9 mouse cellular contexts compared by ENCODE assay signal in the genomic region with DNA sequence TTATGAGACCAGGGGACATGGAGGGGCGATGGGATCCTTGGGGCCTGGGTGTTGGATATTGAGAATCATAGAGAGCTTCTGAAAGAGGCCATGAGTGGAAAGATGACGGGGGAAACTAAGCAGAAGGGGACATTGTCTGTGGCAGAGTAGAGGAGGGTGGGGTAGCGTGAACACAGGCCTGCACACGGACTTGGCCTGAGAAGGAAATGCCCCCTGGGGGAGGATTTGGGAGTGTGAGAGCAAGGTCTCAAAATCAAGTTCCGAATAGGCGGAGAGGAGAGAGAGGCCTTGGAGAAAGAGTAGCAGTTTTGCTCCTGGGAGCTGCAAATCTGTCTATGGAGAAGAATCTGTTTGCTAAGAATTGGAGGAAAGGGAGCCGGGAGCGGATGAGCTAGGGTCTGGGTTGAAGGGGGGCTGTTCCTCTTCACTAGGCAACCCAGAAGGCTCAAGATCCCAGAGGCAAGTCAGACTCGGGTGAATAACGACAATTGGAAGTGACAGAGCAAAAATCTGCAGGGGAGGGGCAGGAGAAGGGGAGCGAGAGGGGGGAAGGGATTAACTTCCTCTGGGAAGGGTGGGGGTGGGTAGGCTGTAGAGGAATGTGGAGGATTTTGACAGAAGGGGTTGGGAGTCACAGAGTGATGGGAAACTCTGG. TPM values are rescaled to one million over a fixed set of nuclear protein-coding genes. Genes with fewer than 3 reads are reported as not detected.
DNase-seq lines count a peak whose midpoint lies in the region; ATAC-seq lines count a peak whose summit lies in the region.
"Had no signal": no experiment of that assay in that cellular context is flagged by ENCODE, and none has a peak within 500 bp of the region (broad histone marks: within the 10 kb centered on the region; RNA-seq: fewer than 3 reads in every experiment).

No protein-coding gene starts in this region.

- H3K4me3 ChIP-seq in heart, embryonic 13.5 days = no peak overlapping the region
- H3K4me3 ChIP-seq in hindbrain, embryonic 12.5 days = no peak overlapping the region
- H3K4me3 ChIP-seq in midbrain, embryonic 12.5 days = no peak overlapping the region

- H3K27me3 ChIP-seq in heart, embryonic 13.5 days (replicated peaks) = no peaks in the 10 kb centered on the region
- H3K27me3 ChIP-seq in hindbrain, embryonic 12.5 days = no peaks in the 10 kb centered on the region
- H3K27me3 ChIP-seq in midbrain, embryonic 12.5 days = peaks cover 38% of the 10 kb centered on the region

- peak overlapping the region; percentile 27 for H3K4me2 ChIP-seq in heart, embryonic 13.5 days
- H3K4me2 ChIP-seq in hindbrain, embryonic 12.5 days (replicated peaks) = peak overlapping the region; percentile 24
- H3K4me2 ChIP-seq in midbrain, embryonic 12.5 days (replicated peaks) = peak overlapping the region; percentile 36

- ATAC-seq in heart, embryonic 13.5 days (ENCODE audit: extremely low read depth, insufficient number of reproducible peaks, low FRiP score, low TSS enrichment) = no peak
- ATAC-seq in hindbrain, embryonic 12.5 days (ENCODE audit: low FRiP score) = peak; percentile 57
- peak; percentile 74 for ATAC-seq in midbrain, embryonic 12.5 days (ENCODE audit: low FRiP score, low read depth)

- intact Hi-C loops in heart, postnatal 36 days (cut with DNase I) = no loop called here

- no peak for DNase-seq in heart, postnatal 36 days
- peak; percentile 52 for DNase-seq in ZHBTc4 (ENCODE audit: low read depth, low spot score)
- DNase-seq in gastrocnemius, postnatal 4 days (ENCODE audit: low spot score in 2 of 2) = no peak
- DNase-seq in T-cell, adult 2 months (ENCODE audit: low spot score) = no peak
- no peak for DNase-seq in testis, postnatal 14 days (ENCODE audit: low spot score)
- DNase-seq: thymus, postnatal 25 days had no signal

- H3K27ac ChIP-seq in heart, embryonic 13.5 days (replicated peaks) = peak overlapping the region; percentile 32; the same call in 1 of the 2 replicates
- H3K27ac ChIP-seq in hindbrain, embryonic 12.5 days = peak overlapping the region; percentile 68
- peak overlapping the region; percentile 35; the same call in 1 of the 2 replicates for H3K27ac ChIP-seq in midbrain, embryonic 12.5 days (replicated peaks)

- H3K4me1 ChIP-seq in heart, embryonic 13.5 days = peaks cover 52% of the 10 kb centered on the region
- H3K4me1 ChIP-seq in hindbrain, embryonic 12.5 days = peaks cover 22% of the 10 kb centered on the region
- peaks cover 23% of the 10 kb centered on the region for H3K4me1 ChIP-seq in midbrain, embryonic 12.5 days

- no peaks in the 10 kb centered on the region for H3K36me3 ChIP-seq in heart, embryonic 13.5 days
- H3K36me3 ChIP-seq in hindbrain, embryonic 12.5 days = peaks cover 9% of the 10 kb centered on the region; the same call in 1 of the 2 replicates
- peaks cover 11% of the 10 kb centered on the region; the same call in 1 of the 2 replicates for H3K36me3 ChIP-seq in midbrain, embryonic 12.5 days

- 33% methylated on average over 11 of the region's 11 CpGs for WGBS in heart, embryonic 13.5 days
- WGBS in hindbrain, embryonic 12.5 days = 20% methylated on average over 11 of the region's 11 CpGs
- 11% methylated on average over 11 of the region's 11 CpGs for WGBS in midbrain, embryonic 12.5 days

- no peaks in the 10 kb centered on the region for H3K9me3 ChIP-seq in heart, embryonic 13.5 days
- no peaks in the 10 kb centered on the region for H3K9me3 ChIP-seq in hindbrain, embryonic 12.5 days (replicated peaks)
- H3K9me3 ChIP-seq in midbrain, embryonic 12.5 days = no peaks in the 10 kb centered on the region

- peak overlapping the region; percentile 50 for H3K9ac ChIP-seq in heart, embryonic 13.5 days
- H3K9ac ChIP-seq in hindbrain, embryonic 12.5 days = peak overlapping the region; percentile 45
- 0 out of 2 replicates have a peak overlapping the region, but pooled peaks have one; percentile 39 for H3K9ac ChIP-seq in midbrain, embryonic 12.5 days (replicated peaks)

RNA-seq across cellular contexts. Expression of a gene that starts 43.2 kb away (rescaled TPM):
- polyA plus RNA-seq in heart, embryonic 13.5 days (2015; fragmentation: Nextera tagmentation; extraction: Ambion mirVana) = 12.2 and 13.6 TPM in 2 replicates
- under 1 TPM; 0.64 to 0.92 TPM for total RNA-seq in heart, postnatal 36 days (2021)
- 59.0 and 59.8 TPM in 2 replicates for polyA plus RNA-seq in hindbrain, embryonic 12.5 days (2016; fragmentation: Nextera tagmentation; extraction: Ambion mirVana)
- polyA plus RNA-seq in midbrain, embryonic 12.5 days (2016; fragmentation: Nextera tagmentation; extraction: Ambion mirVana) = 52.7 and 56.6 TPM in 2 replicates
- total RNA-seq in gastrocnemius, postnatal 4 days (2021) = 1 to 10 TPM; 3.2 to 3.8 TPM
